Mouse (Mus musculus) bone marrow macrophage, adult 2 months (primary cell): ENCODE measurements at regions not wholly inside any gene's neighbourhood (a gene's known extent, or its start where the extent isn't known, plus 50 kb on each side); places are given as distances from the start of the nearest gene placed in this dataset.

ENCODE experiments used
- H3K27ac ChIP-seq: 2 replicates; pipeline ENCODE4 v1.5.1; 2012; ENCODE audit warnings: low read depth, low read length; ENCODE audit not compliant: insufficient read depth
- H3K4me1 ChIP-seq: 2 replicates; pipeline ENCODE4 v1.6.1; 2012; ENCODE audit warnings: low read length; ENCODE audit not compliant: control insufficient read depth, insufficient read depth
- H3K4me3 ChIP-seq: 2 replicates; pipeline ENCODE4 v1.5.1; 2012; ENCODE audit warnings: mild to moderate bottlenecking, low read length, moderate library complexity; ENCODE audit not compliant: insufficient read depth
- CTCF ChIP-seq: IDR thresholded peaks from 2 replicates; pipeline ENCODE4 v1.5.1; 2012; ENCODE audit warnings: low read depth, mild to moderate bottlenecking, low read length, moderate library complexity
- POLR2A ChIP-seq: IDR thresholded peaks from 2 replicates; pipeline ENCODE4 v1.6.1; 2012; ENCODE audit warnings: mild to moderate bottlenecking, low read depth, low read length, borderline replicate concordance

GRCm38 (mm10) chr2:169215546-169216043 is 260.2 kb upstream of the Zfp64 start:
- TF ChIP-seq POLR2A (no peak), CTCF (no peak)
- Histone ChIP-seq H3K4me1 (no peaks in the 10 kb centered on the region), H3K27ac (no peak overlapping the region), H3K4me3 (no peak overlapping the region)

GRCm38 (mm10) chr2:169214396-169214795 is 259.0 kb upstream of the Zfp64 start:
- no peaks in the 10 kb centered on the region for H3K4me1 ChIP-seq
- H3K4me3 ChIP-seq: no peak overlapping the region
- H3K27ac ChIP-seq: no peak overlapping the region
- TF ChIP-seq POLR2A (no peak), CTCF (no peak)

GRCm38 (mm10) chr2:169213314-169213713 is 257.9 kb upstream of the Zfp64 start:
- Histone ChIP-seq H3K4me1 (no peaks in the 10 kb centered on the region), H3K27ac (no peak overlapping the region)
- TF ChIP-seq POLR2A (no peak), CTCF (no peak)

GRCm38 (mm10) chr2:169212676-169213257 is 257.4 kb upstream of the Zfp64 start:
- no peak overlapping the region for H3K4me3 ChIP-seq
- TF ChIP-seq CTCF (no peak), POLR2A (no peak)
- no peak overlapping the region for H3K27ac ChIP-seq
- no peaks in the 10 kb centered on the region for H3K4me1 ChIP-seq

More at GRCm38 (mm10) chr2:169213314-169213713, 257.9 kb upstream of the Zfp64 start:
- no peak overlapping the region for H3K4me3 ChIP-seq

- Histone ChIP-seq H3K27ac (no peak overlapping the region), H3K4me3 (no peak overlapping the region), H3K4me1 (no peaks in the 10 kb centered on the region)
- TF ChIP-seq POLR2A (no peak), CTCF (no peak)
Observed at GRCm38 (mm10) chr2:169204254-169204752, 248.9 kb upstream of the Zfp64 start.

- TF ChIP-seq CTCF (no peak), POLR2A (no peak)
- no peak overlapping the region for H3K27ac ChIP-seq
- H3K4me3 ChIP-seq: no peak overlapping the region
- no peaks in the 10 kb centered on the region for H3K4me1 ChIP-seq
Observed at GRCm38 (mm10) chr2:169191974-169192373, 236.6 kb upstream of the Zfp64 start.

GRCm38 (mm10) chr2:169191465-169191864 is 236.1 kb upstream of the Zfp64 start:
- Histone ChIP-seq H3K27ac (no peak overlapping the region), H3K4me3 (no peak overlapping the region), H3K4me1 (no peaks in the 10 kb centered on the region)
- TF ChIP-seq CTCF (no peak), POLR2A (no peak)

- Histone ChIP-seq H3K4me1 (no peaks in the 10 kb centered on the region), H3K4me3 (no peak overlapping the region), H3K27ac (no peak overlapping the region)
- TF ChIP-seq POLR2A (no peak), CTCF (no peak)
Observed at GRCm38 (mm10) chr2:169177565-169177964, 222.2 kb upstream of the Zfp64 start.

- no peak for TF ChIP-seq POLR2A
- TF ChIP-seq CTCF: no peak
Observed at GRCm38 (mm10) chr2:169168795-169169194, 213.4 kb upstream of the Zfp64 start.

GRCm38 (mm10) chr2:169168376-169168775 is 213.0 kb upstream of the Zfp64 start:
- no peak overlapping the region for H3K4me3 ChIP-seq
- TF ChIP-seq POLR2A: no peak
- no peaks in the 10 kb centered on the region for H3K4me1 ChIP-seq
- H3K27ac ChIP-seq: no peak overlapping the region

More at GRCm38 (mm10) chr2:169168795-169169194, 213.4 kb upstream of the Zfp64 start:
- Histone ChIP-seq H3K27ac (no peak overlapping the region), H3K4me1 (no peaks in the 10 kb centered on the region), H3K4me3 (no peak overlapping the region)
